Mouse (Mus musculus) heart, embryonic 14.5 days (tissue): ENCODE results near the gene Nos1ap. TPM values are rescaled to one million over a fixed set of nuclear protein-coding genes. Genes with fewer than 3 reads are reported as not detected.

Experiments
- ATAC-seq: fragments of 200-750 bp; cut with Nextera tagmentation; 2 replicates; pipeline ENCODE4 v1.8.0; 2017; ENCODE audit warnings: low read depth, moderate TSS enrichment; ENCODE audit not compliant: insufficient number of reproducible peaks, insufficient read depth, low FRiP score
- H3K27ac ChIP-seq, 2 experiments: fragments of 200-500 bp in 1 of 2; fragments of 300-500 bp in 1 of 2; sonication (generic) in 1 of 2; replicated peaks in 1 of 2; 2 replicates each; pipeline ENCODE4 v1.5.1; 2012 to 2014; ENCODE audit warnings: low read depth in 2 of 2, low read length in 2 of 2, control low read depth in 1 of 2, mild to moderate bottlenecking in 1 of 2, mixed read lengths in 1 of 2; ENCODE audit not compliant: control insufficient read depth in 1 of 2, insufficient read depth in 1 of 2
- H3K27me3 ChIP-seq: fragments of 300-500 bp; sonication (generic); 2 replicates; pipeline ENCODE4 v1.6.1; 2014; ENCODE audit warnings: mild to moderate bottlenecking, low read length, control low read depth; ENCODE audit not compliant: control insufficient read depth, insufficient read depth
- H3K36me3 ChIP-seq: fragments of 300-500 bp; sonication (generic); 2 replicates; pipeline ENCODE4 v1.6.1; 2014; ENCODE audit warnings: mild to moderate bottlenecking, control low read depth, low read length, mixed read lengths; ENCODE audit not compliant: control insufficient read depth, insufficient read depth
- H3K4me1 ChIP-seq, 2 experiments: fragments of 200-500 bp in 1 of 2; fragments of 300-500 bp in 1 of 2; sonication (generic) in 1 of 2; 2 replicates each; pipeline ENCODE4 v1.6.1; 2012 to 2014; ENCODE audit warnings: low read length in 2 of 2, control low read depth in 1 of 2, mixed read lengths in 1 of 2; ENCODE audit not compliant: control insufficient read depth in 2 of 2, insufficient read depth in 2 of 2
- H3K4me2 ChIP-seq: fragments of 300-500 bp; sonication (generic); 2 replicates; pipeline ENCODE4 v1.6.1; 2014; ENCODE audit warnings: mild to moderate bottlenecking, low read length
- H3K4me3 ChIP-seq, 2 experiments: fragments of 200-500 bp in 1 of 2; fragments of 300-500 bp in 1 of 2; sonication (generic) in 1 of 2; 2 replicates each; pipeline ENCODE4 v1.5.1; 2012 to 2014; ENCODE audit warnings: low read length in 2 of 2, mild to moderate bottlenecking in 2 of 2, control low read depth in 1 of 2, low read depth in 1 of 2, moderate library complexity in 1 of 2; ENCODE audit not compliant: control insufficient read depth in 1 of 2, insufficient read depth in 1 of 2
- H3K9ac ChIP-seq: fragments of 300-500 bp; sonication (generic); 2 replicates; pipeline ENCODE4 v1.6.1; 2014; ENCODE audit warnings: mild to moderate bottlenecking, low read length
- H3K9me3 ChIP-seq: fragments of 300-500 bp; sonication (generic); 2 replicates; pipeline ENCODE4 v1.6.1; 2016; ENCODE audit warnings: low read length, control low read depth; ENCODE audit not compliant: control insufficient read depth
- WGBS: fragments of 180-500 bp; shearing (Covaris S2); extraction: QIAGEN DNeasy Blood & Tissue Kit; methylation state at CpG from one replicate; pipeline ENCODE4 v1.1.7; 2014; 5-methylcytosine and 5-hydroxymethylcytosine counted together
- polyA plus RNA-seq: library from polyadenylated mRNA; unstranded; fragments of >200 nt; fragmentation: Nextera tagmentation; extraction: Ambion mirVana; gene quantifications from 2 replicates; pipeline ENCODE4 v1.2.1, GENCODE M21; 2014

Nos1ap gene
- polyA plus RNA-seq, 1 experiment from 2014 or later: 18.3 TPM

DNA sequence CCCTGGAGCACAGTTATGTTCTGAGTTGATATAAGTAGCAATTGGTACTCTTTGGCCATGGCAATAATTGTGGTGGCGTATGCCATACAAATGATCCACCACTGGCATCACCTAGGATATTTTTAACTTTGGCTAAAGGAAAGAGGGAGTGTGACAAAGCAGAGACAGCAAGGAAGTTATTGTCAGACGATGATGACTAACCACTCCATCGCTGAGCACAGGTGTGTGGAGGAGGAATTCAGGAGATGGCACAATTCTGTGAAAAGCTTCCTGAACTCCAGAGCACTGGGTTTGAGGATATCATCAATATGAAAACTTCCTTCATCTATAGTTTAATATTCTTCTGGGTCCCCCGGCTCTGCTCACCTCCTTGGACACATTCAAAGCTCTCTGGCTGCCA, 31.7 kb downstream of the Nos1ap start:
- no peaks in the 10 kb centered on the region for H3K36me3 ChIP-seq
- no peak for ATAC-seq
- peaks cover 8 to 33% of the 10 kb centered on the region in 2 experiments for H3K4me1 ChIP-seq
- no peak overlapping the region for H3K4me2 ChIP-seq
- H3K27ac ChIP-seq: no peak overlapping the region
- no peaks in the 10 kb centered on the region for H3K9me3 ChIP-seq
- H3K9ac ChIP-seq: no peak overlapping the region
- H3K27me3 ChIP-seq: no peaks in the 10 kb centered on the region
- WGBS: 86% methylated on average over 4 of the region's 4 CpGs
- no peak overlapping the region for H3K4me3 ChIP-seq

DNA sequence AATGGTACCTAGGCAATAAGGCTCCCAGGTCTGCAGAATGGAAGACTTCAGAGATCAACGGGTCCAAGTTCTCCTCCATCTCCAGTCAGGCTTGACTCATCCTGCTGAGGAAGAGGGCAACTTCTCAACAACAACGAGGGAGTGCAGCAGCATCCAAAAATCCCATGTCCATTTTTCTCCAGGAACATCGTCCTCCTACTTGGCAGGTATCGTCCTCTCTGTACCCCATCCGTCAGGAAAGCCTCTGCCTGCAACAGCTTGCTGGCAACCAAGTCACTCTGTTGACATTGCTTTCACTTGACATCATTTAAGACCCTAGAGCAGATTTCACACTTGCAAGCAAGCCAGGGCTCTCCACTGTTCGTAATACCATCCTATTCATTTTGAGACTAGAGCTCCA, 33.0 kb downstream of the Nos1ap start:
- H3K4me1 ChIP-seq: peaks cover 11 to 40% of the 10 kb centered on the region in 2 experiments
- H3K4me2 ChIP-seq: no peak overlapping the region
- no peaks in the 10 kb centered on the region for H3K27me3 ChIP-seq
- H3K9me3 ChIP-seq: no peaks in the 10 kb centered on the region
- no peak overlapping the region for H3K4me3 ChIP-seq
- WGBS: 91% methylated on average over 6 of the region's 6 CpGs
- no peak overlapping the region for H3K9ac ChIP-seq
- no peak for ATAC-seq
- H3K36me3 ChIP-seq: 0 out of 2 replicates have a peak, but pooled peaks cover 2% of the 10 kb centered on the region
- no peak overlapping the region for H3K27ac ChIP-seq

DNA sequence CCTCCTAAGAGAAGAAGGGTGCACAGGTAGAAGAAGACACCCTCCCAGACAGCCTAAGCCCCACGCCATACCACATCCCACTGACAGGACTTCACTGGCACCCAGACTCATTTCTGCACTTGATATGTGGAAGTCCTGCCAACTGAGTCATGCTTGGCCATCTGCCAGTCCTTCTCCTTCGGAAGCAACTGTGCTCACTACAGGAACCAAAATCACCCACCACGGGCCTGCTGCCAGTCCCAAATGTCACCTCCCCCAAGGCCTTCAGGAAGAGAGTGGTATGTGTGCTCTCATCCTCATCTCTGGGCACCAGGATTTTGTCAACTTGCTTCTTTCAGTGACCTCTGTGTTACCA, 34.7 kb downstream of the Nos1ap start:
- 0% methylated on average over 3 of the region's 3 CpGs for WGBS
- H3K27ac ChIP-seq: peak overlapping the region; percentile 48 to 68
- peak overlapping the region; percentile 2; the same call in 1 of the 2 replicates for H3K4me2 ChIP-seq
- no peak overlapping the region for H3K4me3 ChIP-seq
- H3K27me3 ChIP-seq: no peaks in the 10 kb centered on the region
- ATAC-seq: peak; percentile 76
- H3K9me3 ChIP-seq: no peaks in the 10 kb centered on the region
- no peak overlapping the region for H3K9ac ChIP-seq
- H3K36me3 ChIP-seq: 0 out of 2 replicates have a peak, but pooled peaks cover 2% of the 10 kb centered on the region
- peaks cover 22 to 57% of the 10 kb centered on the region in 2 experiments for H3K4me1 ChIP-seq

DNA sequence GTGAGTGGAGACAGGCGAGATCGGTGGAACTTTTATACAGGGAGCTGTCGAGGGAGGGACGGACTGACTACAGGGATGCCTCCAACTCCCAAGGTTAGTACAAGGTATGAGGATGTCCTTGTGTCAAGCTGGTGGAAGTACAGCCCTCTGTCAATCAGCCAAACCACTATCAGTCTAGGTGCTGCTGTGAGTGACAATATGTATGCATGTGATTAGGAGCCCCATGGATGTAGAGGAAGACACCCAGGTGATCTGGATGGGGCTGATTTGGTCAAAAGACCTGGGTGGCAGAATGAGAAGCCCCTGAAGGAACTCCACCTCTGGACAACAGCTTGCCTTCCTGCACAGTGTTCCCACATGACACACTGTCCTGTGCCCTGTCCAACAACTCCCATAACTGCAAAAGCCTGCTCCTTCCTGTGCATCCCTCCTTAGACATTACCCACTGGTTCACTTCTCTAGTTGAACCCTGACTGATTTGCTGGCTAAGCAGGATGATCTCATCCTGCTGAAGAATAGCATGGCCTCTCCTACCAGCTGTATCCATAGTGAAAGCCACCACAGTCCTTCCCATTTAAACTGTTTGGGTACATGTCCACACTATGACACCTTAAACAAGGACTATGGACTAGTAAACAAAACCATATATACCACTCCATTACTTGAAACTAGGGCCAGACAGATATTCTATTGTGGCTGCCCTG, 35.3 kb downstream of the Nos1ap start:
- ATAC-seq: peak; percentile 32
- 74% methylated on average over 4 of the region's 4 CpGs for WGBS
- Histone ChIP-seq H3K4me1 (peaks cover 22 to 57% of the 10 kb centered on the region in 2 experiments), H3K9me3 (no peaks in the 10 kb centered on the region), H3K27ac (peak overlapping the region; percentile 48 to 68), H3K9ac (no peak overlapping the region), H3K36me3 (0 out of 2 replicates have a peak, but pooled peaks cover 2% of the 10 kb centered on the region), H3K27me3 (no peaks in the 10 kb centered on the region), H3K4me3 (no peak overlapping the region), H3K4me2 (peak overlapping the region; percentile 2)

DNA sequence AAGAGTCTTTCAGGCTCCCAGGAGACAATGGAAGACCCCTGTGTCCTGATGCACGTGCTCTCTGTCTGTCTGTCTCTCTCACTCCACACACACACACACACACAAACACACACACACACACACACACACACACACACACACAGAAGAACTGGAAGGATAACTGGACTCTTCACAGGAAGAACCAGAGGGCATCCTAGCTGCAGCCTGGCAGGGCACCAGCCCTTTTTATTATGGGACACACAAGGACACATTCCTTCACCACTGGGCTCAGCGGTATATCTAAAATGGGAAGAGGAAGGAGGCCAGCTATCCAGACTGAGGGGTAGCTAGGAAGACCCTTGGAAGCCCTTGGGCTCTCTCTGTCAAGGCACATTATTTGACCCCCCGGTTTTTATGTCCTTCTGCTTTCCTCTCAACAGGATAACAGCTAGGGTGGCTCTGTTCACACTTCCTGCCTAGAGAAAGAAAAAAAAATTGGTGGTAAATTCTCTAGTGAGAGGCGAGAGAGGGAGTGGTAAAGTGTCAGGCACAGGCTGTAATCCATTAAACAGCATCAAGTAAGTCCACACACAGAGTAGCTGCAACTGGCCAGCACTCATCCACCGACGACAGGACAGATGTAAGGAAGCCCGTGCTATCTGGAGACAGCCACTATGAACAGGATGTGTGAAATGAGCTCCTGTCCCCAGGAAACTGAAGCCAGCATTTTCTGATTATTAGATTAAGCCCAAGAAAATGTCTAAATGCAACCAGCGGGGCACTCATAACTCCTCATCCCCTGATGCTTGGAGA, 38.8 kb downstream of the Nos1ap start:
- Histone ChIP-seq H3K36me3 (0 out of 2 replicates have a peak, but pooled peaks cover 2% of the 10 kb centered on the region), H3K9me3 (no peaks in the 10 kb centered on the region), H3K4me2 (peak overlapping the region; percentile 38), H3K4me3 (no peak overlapping the region), H3K27me3 (no peaks in the 10 kb centered on the region), H3K27ac (peak overlapping the region; percentile 66 to 83), H3K4me1 (peaks cover 28 to 63% of the 10 kb centered on the region in 2 experiments), H3K9ac (0 out of 2 replicates have a peak overlapping the region, but pooled peaks have one; percentile 21)
- ATAC-seq: no peak
- WGBS: 14% methylated on average over 8 of the region's 8 CpGs

DNA sequence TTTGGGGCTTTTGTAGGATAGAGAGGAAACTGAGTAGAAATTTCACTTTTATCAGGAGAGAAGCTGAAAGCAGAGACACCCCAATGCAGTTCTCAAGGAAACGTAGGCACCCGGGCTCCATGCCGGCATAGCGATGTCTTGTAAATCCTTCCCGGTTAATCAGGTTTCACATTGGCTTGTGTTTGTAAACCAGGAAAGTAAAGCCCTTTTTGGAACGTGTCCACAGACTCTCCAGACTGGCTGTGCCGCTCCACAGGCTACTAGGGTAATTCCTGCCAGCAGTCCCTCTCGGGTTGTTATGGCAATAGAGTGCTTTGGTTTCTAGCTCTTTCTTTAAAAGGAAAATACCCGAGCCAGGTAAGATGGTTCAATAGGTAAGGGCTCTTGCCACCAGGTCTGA, 40.6 kb downstream of the Nos1ap start:
- WGBS: 57% methylated on average over 9 of the region's 9 CpGs
- H3K4me1 ChIP-seq: peaks cover 20 to 46% of the 10 kb centered on the region in 2 experiments
- no peaks in the 10 kb centered on the region for H3K9me3 ChIP-seq
- H3K27ac ChIP-seq: no peak overlapping the region
- no peak overlapping the region for H3K4me2 ChIP-seq
- no peak overlapping the region for H3K4me3 ChIP-seq
- H3K27me3 ChIP-seq: no peaks in the 10 kb centered on the region
- no peak for ATAC-seq
- H3K9ac ChIP-seq: no peak overlapping the region
- 0 out of 2 replicates have a peak, but pooled peaks cover 2% of the 10 kb centered on the region for H3K36me3 ChIP-seq

DNA sequence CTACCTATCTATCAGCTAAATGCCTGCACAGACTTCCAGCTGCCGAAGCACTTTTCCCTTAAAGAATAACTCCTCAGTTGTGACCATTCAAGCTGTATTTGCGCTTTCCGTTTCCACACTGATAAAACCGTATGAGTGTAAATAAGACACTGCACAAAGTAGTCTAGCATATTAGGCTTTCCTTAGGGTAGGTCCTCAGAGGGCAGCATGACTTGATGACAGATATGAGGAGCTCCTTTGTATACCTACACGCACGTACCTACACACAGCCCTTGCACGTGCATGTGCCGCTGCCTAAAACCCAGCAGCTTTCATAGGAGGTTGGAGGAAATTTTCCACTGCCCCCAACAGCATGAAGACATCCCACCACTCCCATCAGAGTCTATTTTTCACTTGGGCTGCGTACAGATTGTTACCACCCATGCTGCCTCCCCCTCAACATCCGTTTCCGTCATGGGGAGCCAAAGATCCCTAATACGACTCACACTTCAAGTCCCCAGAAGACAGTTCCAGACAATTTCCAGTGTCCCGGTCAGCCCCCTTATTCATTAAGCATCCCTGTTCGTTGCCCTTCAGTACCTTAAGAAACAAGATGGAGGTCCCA, 41.4 kb downstream of the Nos1ap start:
- H3K27me3 ChIP-seq: no peaks in the 10 kb centered on the region
- 70% methylated on average over 14 of the region's 14 CpGs for WGBS
- no peak overlapping the region for H3K4me2 ChIP-seq
- no peak for ATAC-seq
- H3K27ac ChIP-seq: no peak overlapping the region
- peaks cover 20 to 39% of the 10 kb centered on the region in 2 experiments for H3K4me1 ChIP-seq
- 0 out of 2 replicates have a peak, but pooled peaks cover 2% of the 10 kb centered on the region for H3K36me3 ChIP-seq
- no peak overlapping the region for H3K4me3 ChIP-seq
- no peak overlapping the region for H3K9ac ChIP-seq
- H3K9me3 ChIP-seq: no peaks in the 10 kb centered on the region
